Mouse (Mus musculus): Measurements from ENCODE around the gene Nmu. TPM values are rescaled to one million over a fixed set of nuclear protein-coding genes. Genes with fewer than 3 reads are reported as not detected.

Nmu gene
- polyA plus RNA-seq, 1 experiment: 0.21 TPM

DNA sequence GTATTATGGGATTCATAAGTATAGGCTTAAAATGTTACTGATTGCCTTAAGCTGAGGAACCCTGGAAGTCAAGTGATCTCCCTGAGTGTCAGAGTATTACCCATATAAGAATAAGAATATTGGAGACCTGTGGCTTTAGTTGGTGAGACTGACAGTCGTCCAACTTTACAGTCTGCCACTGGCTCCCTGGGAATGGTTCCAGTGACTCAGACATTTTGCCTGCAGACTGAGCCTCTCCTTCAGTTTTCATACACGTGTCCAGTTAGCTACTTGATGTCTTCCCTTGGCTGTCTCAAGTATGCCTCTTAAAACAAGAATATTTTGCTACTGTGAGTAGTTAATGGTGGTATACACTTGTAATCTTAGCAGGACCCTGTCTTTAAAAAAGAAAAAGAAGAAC, 55.4 kb downstream of the Nmu start:
- no peak for DNase-seq (ENCODE audit: low read depth)
- no peak for TF ChIP-seq CTCF (IDR thresholded peaks at IDR 0.05; ENCODE audit: borderline replicate concordance, extremely low read depth, insufficient read depth, insufficient read length)
- TF ChIP-seq POLR2A (IDR thresholded peaks at IDR 0.05; ENCODE audit: borderline replicate concordance, extremely low read depth, insufficient read depth, insufficient read length, poor library complexity, severe bottlenecking): no peak

GRCm38 (mm10) chr5:76306261-76306660, 57.3 kb downstream of the Nmu start:
- DNase-seq (ENCODE audit: low read depth): no peak
- no peak for TF ChIP-seq POLR2A (IDR thresholded peaks at IDR 0.05; ENCODE audit: borderline replicate concordance, extremely low read depth, insufficient read depth, insufficient read length, poor library complexity, severe bottlenecking)
- no peak for TF ChIP-seq CTCF (IDR thresholded peaks at IDR 0.05; ENCODE audit: borderline replicate concordance, extremely low read depth, insufficient read depth, insufficient read length)

DNA sequence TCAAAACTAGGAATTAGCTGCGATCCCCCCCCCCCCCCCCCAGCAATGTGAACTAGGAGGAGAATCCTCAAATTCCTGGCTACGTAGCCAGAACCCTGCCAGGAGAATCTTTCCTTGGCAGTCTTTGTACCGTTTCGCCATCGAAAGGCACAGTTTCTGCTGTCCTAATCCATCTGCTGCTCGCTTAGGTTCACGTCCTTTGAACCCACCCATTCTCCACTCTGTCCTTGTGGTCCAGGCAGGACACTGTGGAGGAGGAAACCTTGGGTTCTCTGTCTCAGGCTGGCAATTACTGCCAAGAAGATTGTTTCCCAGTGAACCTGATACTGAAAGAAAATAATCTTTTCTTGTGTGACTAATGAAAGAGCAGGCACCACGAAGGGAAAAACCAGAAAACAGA, 58.0 kb downstream of the Nmu start:
- DNase-seq (ENCODE audit: low read depth): peak; percentile 30
- TF ChIP-seq POLR2A (IDR thresholded peaks at IDR 0.05; ENCODE audit: borderline replicate concordance, extremely low read depth, insufficient read depth, insufficient read length, poor library complexity, severe bottlenecking) (no peak), CTCF (IDR thresholded peaks at IDR 0.05; ENCODE audit: borderline replicate concordance, extremely low read depth, insufficient read depth, insufficient read length) (no peak)

DNA sequence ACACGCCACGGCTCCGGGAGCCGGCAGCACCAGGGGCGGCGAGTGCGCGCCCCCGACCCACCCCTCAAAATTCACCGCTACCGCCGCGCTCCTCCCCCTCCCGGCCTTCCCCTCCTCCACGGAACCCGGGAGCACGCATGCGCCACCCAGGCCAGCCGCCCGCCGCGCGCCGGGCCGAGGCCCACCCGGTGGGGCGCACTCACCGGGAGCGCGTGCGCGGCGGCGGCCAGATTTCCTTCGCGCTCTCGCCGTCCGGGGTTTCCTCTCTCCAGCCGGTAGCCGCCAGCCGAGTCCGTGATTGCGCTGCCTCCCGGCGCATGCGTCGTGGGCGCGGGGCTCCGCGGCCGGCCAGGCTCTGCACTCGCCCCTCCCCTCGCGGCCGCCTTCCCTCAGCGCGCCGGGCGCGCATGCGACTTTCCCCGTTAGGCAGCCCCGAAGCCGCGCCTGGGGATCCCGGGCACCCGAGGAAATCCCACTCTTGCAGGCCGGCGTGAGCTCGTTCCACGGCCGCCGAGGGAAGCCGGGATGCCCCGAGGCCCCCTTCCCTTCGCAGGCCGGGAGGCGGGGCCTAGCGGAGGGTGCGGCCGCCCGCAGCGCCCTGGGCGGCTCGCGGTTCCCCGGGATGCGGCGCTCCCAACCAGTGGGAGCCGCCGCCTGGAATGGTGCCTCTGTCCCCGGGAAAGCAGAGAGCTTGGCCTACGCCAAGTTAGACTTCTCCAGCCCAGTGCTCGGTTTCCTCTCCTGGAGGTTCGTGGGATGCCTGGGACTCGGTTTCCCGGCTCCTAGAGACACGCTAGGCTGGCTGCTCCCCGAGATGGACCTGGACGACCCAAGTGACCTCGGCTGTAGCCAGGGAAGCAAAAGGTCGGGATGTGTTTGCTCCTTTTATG, 58.9 kb downstream of the Nmu start, which contains the start of gene Clock:
Clock (minus strand) TSS at position 341 of the 890 bp plus-strand sequence.
- peak; percentile 95 for DNase-seq (ENCODE audit: low read depth)
- no peak for TF ChIP-seq CTCF (IDR thresholded peaks at IDR 0.05; ENCODE audit: borderline replicate concordance, extremely low read depth, insufficient read depth, insufficient read length)
- TF ChIP-seq POLR2A (IDR thresholded peaks at IDR 0.05; ENCODE audit: borderline replicate concordance, extremely low read depth, insufficient read depth, insufficient read length, poor library complexity, severe bottlenecking): peak; percentile 66

DNA sequence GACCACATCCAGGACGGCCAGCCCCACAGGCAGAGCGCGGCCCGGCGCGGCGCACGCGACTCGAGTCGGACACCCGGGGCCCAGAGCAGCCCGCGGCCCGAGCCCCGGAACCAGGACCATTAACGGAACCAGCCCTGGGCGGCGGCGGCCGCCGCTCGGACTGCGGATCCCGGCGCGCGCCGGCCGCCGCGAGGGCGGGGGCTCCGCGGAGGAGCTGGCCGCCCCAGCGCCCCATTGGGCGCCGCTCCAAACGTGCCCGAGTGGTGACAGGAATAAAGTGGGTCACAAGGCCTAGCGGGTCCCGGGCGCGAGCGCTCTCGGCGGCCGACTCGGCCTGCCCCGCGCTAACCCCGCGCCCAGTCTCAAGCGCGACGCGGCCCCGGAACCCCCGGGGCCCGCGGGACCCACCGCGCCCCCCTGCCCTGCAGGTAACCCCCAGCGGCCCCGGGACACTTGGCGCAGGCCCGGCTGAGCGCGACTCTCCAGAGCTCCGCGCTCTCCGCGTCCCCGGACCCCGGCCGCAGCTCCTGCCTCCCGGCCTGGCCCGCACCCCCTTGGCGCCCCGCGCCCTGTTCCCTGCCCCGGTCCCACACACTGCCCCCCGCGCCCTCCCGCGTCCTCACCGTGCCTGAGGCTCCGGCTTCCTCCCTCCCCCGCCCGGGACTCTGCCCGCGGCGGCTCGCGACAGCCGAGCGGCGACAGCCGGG, 59.7 kb downstream of the Nmu start:
- TF ChIP-seq CTCF (IDR thresholded peaks at IDR 0.05; ENCODE audit: borderline replicate concordance, extremely low read depth, insufficient read depth, insufficient read length) (no peak), POLR2A (IDR thresholded peaks at IDR 0.05; ENCODE audit: borderline replicate concordance, extremely low read depth, insufficient read depth, insufficient read length, poor library complexity, severe bottlenecking) (no peak)
- DNase-seq (ENCODE audit: low read depth): peak; percentile 81

DNA sequence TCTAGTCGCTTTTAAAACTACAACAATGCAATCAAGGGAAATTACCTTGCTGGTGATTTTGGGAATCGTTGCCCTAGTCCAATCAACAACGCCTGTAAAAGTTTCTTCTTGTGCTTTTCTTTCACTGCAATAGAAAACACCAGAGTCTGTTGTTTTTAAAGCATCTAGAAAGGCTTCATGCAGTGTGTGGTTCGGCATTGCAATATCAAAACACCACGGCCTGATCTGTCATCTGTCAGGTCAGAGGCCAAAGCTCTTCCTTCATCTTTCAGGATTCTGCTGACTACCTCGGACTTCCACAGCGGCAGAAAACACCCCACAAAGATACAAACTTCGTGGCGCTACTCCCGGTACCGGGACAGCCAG, 60.2 kb downstream of the Nmu start:
- peak; percentile 37 for DNase-seq (ENCODE audit: low read depth)
- TF ChIP-seq POLR2A (IDR thresholded peaks at IDR 0.05; ENCODE audit: borderline replicate concordance, extremely low read depth, insufficient read depth, insufficient read length, poor library complexity, severe bottlenecking) (no peak), CTCF (IDR thresholded peaks at IDR 0.05; ENCODE audit: borderline replicate concordance, extremely low read depth, insufficient read depth, insufficient read length) (no peak)

- no peak for TF ChIP-seq POLR2A (IDR thresholded peaks at IDR 0.05; ENCODE audit: borderline replicate concordance, extremely low read depth, insufficient read depth, insufficient read length, poor library complexity, severe bottlenecking)
- TF ChIP-seq CTCF (IDR thresholded peaks at IDR 0.05; ENCODE audit: borderline replicate concordance, extremely low read depth, insufficient read depth, insufficient read length): no peak
- DNase-seq (ENCODE audit: low read depth): no peak
These were observed 61.6 kb downstream of the Nmu start for GRCm38 (mm10) chr5:76302009-76302408.

- TF ChIP-seq CTCF (IDR thresholded peaks at IDR 0.05; ENCODE audit: borderline replicate concordance, extremely low read depth, insufficient read depth, insufficient read length): no peak
- no peak for TF ChIP-seq POLR2A (IDR thresholded peaks at IDR 0.05; ENCODE audit: borderline replicate concordance, extremely low read depth, insufficient read depth, insufficient read length, poor library complexity, severe bottlenecking)
- DNase-seq (ENCODE audit: low read depth): no peak
These were observed 74.3 kb downstream of the Nmu start for GRCm38 (mm10) chr5:76289234-76289691.

DNA sequence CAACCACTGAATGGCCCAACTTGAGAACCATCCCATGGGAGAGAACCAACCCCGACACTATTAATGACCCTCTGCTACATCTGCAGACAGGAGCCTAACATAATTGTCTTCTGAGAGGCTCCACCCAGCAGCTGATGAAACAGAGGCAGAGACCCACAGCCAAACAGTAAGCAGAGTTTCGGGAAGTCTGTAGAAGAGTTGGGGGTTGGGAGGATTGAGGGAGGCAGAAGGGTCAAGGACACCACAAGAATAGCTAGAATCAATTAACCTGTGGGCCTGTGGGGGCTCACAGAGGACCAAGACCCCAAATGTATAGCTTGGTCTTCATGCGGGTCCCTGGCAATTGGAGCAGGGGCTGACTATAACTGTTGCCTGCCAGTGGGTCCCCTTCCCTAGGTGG, 75.3 kb downstream of the Nmu start:
- DNase-seq (ENCODE audit: low read depth): no peak
- TF ChIP-seq POLR2A (IDR thresholded peaks at IDR 0.05; ENCODE audit: borderline replicate concordance, extremely low read depth, insufficient read depth, insufficient read length, poor library complexity, severe bottlenecking) (no peak), CTCF (IDR thresholded peaks at IDR 0.05; ENCODE audit: borderline replicate concordance, extremely low read depth, insufficient read depth, insufficient read length) (no peak)

- TF ChIP-seq CTCF (IDR thresholded peaks at IDR 0.05; ENCODE audit: borderline replicate concordance, extremely low read depth, insufficient read depth, insufficient read length) (no peak), POLR2A (IDR thresholded peaks at IDR 0.05; ENCODE audit: borderline replicate concordance, extremely low read depth, insufficient read depth, insufficient read length, poor library complexity, severe bottlenecking) (no peak)
- DNase-seq (ENCODE audit: low read depth): no peak
These were observed 76.5 kb downstream of the Nmu start for GRCm38 (mm10) chr5:76287062-76287461.

DNA sequence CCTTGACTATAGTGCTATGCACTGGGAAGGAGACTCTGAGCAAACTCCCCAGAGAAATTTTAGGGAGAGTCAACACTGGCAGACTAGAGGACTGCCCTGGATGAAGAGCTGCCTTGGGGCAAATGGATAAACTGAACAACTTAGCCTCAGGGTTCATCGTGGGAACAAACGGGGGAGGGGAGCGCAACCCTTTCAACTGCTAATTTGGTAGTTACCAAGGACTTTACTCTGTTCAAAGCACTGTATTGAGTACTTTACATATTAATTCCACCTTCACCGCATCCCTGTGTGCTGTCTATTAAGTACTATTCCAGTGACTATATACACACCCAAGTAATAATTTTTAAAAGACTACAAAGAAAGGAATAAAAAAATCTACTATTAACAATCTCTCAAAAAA, 77.9 kb downstream of the Nmu start:
- DNase-seq (ENCODE audit: low read depth): peak; percentile 24

More for the DNA sequence above, 77.9 kb downstream of the Nmu start:
- TF ChIP-seq CTCF (IDR thresholded peaks at IDR 0.05; ENCODE audit: borderline replicate concordance, extremely low read depth, insufficient read depth, insufficient read length) (no peak), POLR2A (IDR thresholded peaks at IDR 0.05; ENCODE audit: borderline replicate concordance, extremely low read depth, insufficient read depth, insufficient read length, poor library complexity, severe bottlenecking) (no peak)

All from brain, embryonic 14.5 days (tissue).